Mouse (Mus musculus): ENCODE results near the gene Cldn10. TPM values are rescaled to one million over a fixed set of nuclear protein-coding genes. Genes with fewer than 3 reads are reported as not detected.
"Not testable (repeated sequence)": the region's sequence is repeated elsewhere in the genome, so short reads cannot be mapped to it uniquely, and the experiment has no call there.

Cldn10 gene
- polyA plus RNA-seq, 1 experiment from 2014 or later: 0.70 TPM

GRCm38 (mm10) chr14:118793416-118793815 is 5.7 kb downstream of the Cldn10 start:
- Histone ChIP-seq H3K9me3 (no peaks in the 10 kb centered on the region), H3K27ac (no peak overlapping the region), H3K36me3 (no peaks in the 10 kb centered on the region), H3K4me1 (peaks cover 21% of the 10 kb centered on the region), H3K4me3 (no peak overlapping the region), H3K27me3 (ENCODE audit: insufficient read depth, poor library complexity, severe bottlenecking) (no peaks in the 10 kb centered on the region)
- WGBS: 84% methylated on average over 6 of the region's 6 CpGs
- no peak for DNase-seq (ENCODE audit: low spot score)

GRCm38 (mm10) chr14:118794196-118794595 is 6.5 kb downstream of the Cldn10 start:
- H3K4me3 ChIP-seq: no peak overlapping the region
- no peak for DNase-seq (ENCODE audit: low spot score)
- peaks cover 21% of the 10 kb centered on the region for H3K4me1 ChIP-seq
- H3K27me3 ChIP-seq (ENCODE audit: insufficient read depth, poor library complexity, severe bottlenecking): no peaks in the 10 kb centered on the region
- H3K36me3 ChIP-seq: no peaks in the 10 kb centered on the region
- H3K27ac ChIP-seq: no peak overlapping the region
- no peaks in the 10 kb centered on the region for H3K9me3 ChIP-seq
- 67% methylated on average over 1 of the region's 1 CpGs for WGBS

DNA sequence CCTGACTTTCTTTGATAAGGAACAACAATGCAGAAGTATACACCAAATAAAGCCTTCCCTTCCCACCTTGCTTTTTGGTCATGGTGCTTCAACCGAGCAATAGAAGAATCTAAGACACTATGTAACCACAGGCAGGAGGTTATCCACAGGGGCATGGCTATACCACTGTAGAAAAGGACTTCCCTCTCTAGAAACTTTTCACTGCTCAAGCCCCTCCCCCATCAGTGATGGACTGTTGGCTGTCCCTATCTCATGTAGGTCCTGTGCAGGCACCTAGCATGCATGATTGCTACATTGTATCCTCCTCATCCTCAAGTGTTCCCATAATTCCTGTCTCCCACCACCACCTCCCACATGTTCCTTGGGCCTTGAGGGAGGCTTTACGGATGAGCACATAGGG is 7.2 kb downstream of the Cldn10 start:
- Histone ChIP-seq H3K27ac (no peak overlapping the region), H3K4me1 (peaks cover 23% of the 10 kb centered on the region), H3K27me3 (ENCODE audit: insufficient read depth, poor library complexity, severe bottlenecking) (no peaks in the 10 kb centered on the region), H3K4me3 (no peak overlapping the region), H3K9me3 (no peaks in the 10 kb centered on the region), H3K36me3 (no peaks in the 10 kb centered on the region)
- 88% methylated on average over 2 of the region's 2 CpGs for WGBS
- DNase-seq (ENCODE audit: low spot score): no peak

GRCm38 (mm10) chr14:118795915-118796693 is 8.4 kb downstream of the Cldn10 start:
- H3K27me3 ChIP-seq (ENCODE audit: insufficient read depth, poor library complexity, severe bottlenecking): no peaks in the 10 kb centered on the region
- H3K9me3 ChIP-seq: no peaks in the 10 kb centered on the region
- no peaks in the 10 kb centered on the region for H3K36me3 ChIP-seq
- peak overlapping the region; percentile 67 for H3K27ac ChIP-seq
- H3K4me3 ChIP-seq: no peak overlapping the region
- WGBS: 41% methylated on average over 10 of the region's 10 CpGs
- peak; percentile 90 for DNase-seq (ENCODE audit: low spot score)
- H3K4me1 ChIP-seq: peaks cover 28% of the 10 kb centered on the region

DNA sequence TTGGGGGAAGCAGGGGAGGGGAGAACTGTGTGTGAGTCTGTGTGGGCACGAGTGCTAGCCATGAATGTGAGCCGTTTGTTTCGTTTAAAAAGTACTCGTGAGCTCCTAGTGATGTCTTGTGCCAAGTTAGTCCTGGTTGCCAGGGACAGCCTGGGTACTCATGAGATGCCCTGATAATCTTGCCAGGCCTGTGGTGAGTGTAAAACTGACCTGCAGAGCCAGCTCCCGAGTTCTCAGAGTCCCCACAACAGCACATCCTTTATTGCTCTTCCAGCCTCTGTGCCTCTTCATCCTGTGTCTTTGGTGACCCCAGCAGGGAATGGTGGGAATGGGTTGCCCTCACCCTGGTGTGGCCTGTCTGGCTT is 9.0 kb downstream of the Cldn10 start:
- Histone ChIP-seq H3K27me3 (ENCODE audit: insufficient read depth, poor library complexity, severe bottlenecking) (no peaks in the 10 kb centered on the region), H3K9me3 (no peaks in the 10 kb centered on the region), H3K27ac (peak overlapping the region; percentile 67), H3K36me3 (no peaks in the 10 kb centered on the region), H3K4me1 (peaks cover 28% of the 10 kb centered on the region), H3K4me3 (no peak overlapping the region)
- DNase-seq (ENCODE audit: low spot score): no peak
- 59% methylated on average over 5 of the region's 5 CpGs for WGBS

DNA sequence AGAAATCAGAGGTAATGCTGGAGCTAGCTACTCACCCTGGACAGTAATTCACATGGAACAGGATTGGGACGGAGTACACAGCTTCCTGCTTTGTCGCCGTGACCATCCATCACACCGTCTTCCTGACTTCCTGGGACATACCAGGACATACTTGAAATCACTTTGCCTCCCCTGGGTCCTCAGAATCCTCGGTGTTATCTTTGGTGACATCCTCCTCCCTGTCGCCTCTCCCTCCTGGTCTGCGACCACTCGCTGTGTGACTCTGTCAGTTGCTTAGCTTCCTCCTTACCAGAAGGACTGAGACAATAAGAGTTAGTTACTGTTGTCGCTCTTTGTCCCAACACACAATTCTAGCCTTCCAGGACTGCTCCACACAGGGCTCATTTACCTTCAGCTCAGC is 9.6 kb downstream of the Cldn10 start:
- Histone ChIP-seq H3K4me3 (no peak overlapping the region), H3K27me3 (ENCODE audit: insufficient read depth, poor library complexity, severe bottlenecking) (no peaks in the 10 kb centered on the region), H3K27ac (no peak overlapping the region), H3K9me3 (no peaks in the 10 kb centered on the region), H3K36me3 (no peaks in the 10 kb centered on the region), H3K4me1 (peaks cover 28% of the 10 kb centered on the region)
- WGBS: 47% methylated on average over 9 of the region's 9 CpGs
- no peak for DNase-seq (ENCODE audit: low spot score)

DNA sequence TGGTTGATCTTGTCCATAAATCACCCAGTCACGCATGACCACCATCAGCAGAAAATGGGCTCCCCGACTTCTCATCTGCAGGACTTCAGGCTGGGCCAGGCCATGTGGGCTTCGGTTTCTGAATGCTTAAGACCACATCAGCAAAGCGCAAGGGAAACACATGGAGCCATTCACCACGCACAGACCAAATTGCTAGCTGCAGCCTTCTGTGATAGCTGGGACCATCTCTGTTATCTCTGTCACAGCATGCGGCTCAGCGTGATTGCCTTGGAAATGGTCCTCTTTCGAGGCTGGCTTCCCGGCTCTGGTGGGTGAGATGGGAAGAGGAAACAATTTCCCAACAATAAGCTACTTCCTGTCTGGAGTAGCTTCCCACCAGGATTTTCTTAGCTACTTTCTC is 12.2 kb downstream of the Cldn10 start:
- Histone ChIP-seq H3K36me3 (no peaks in the 10 kb centered on the region), H3K27me3 (ENCODE audit: insufficient read depth, poor library complexity, severe bottlenecking) (no peaks in the 10 kb centered on the region), H3K4me1 (peaks cover 28% of the 10 kb centered on the region), H3K27ac (no peak overlapping the region), H3K4me3 (no peak overlapping the region), H3K9me3 (no peaks in the 10 kb centered on the region)
- 29% methylated on average over 9 of the region's 9 CpGs for whole genome bisulfite sequencing
- no peak for DNase-seq (ENCODE audit: low spot score)

- Histone ChIP-seq H3K36me3 (no peaks in the 10 kb centered on the region), H3K4me3 (no peak overlapping the region), H3K4me1 (peaks cover 9% of the 10 kb centered on the region; the same call in 1 of the 2 replicates), H3K9me3 (no peaks in the 10 kb centered on the region), H3K27ac (no peak overlapping the region), H3K27me3 (ENCODE audit: insufficient read depth, poor library complexity, severe bottlenecking) (no peaks in the 10 kb centered on the region)
- WGBS: 40% methylated on average over 7 of the region's 7 CpGs
- DNase-seq (ENCODE audit: low spot score): no peak
Measured at GRCm38 (mm10) chr14:118803936-118804335, 16.2 kb downstream of the Cldn10 start.

GRCm38 (mm10) chr14:118804351-118804750 is 16.6 kb downstream of the Cldn10 start:
- DNase-seq (ENCODE audit: low spot score): no peak
- Histone ChIP-seq H3K9me3 (no peaks in the 10 kb centered on the region), H3K36me3 (no peaks in the 10 kb centered on the region), H3K27me3 (ENCODE audit: insufficient read depth, poor library complexity, severe bottlenecking) (no peaks in the 10 kb centered on the region), H3K27ac (no peak overlapping the region), H3K4me1 (peaks cover 12% of the 10 kb centered on the region; the same call in 1 of the 2 replicates), H3K4me3 (no peak overlapping the region)
- 38% methylated on average over 6 of the region's 6 CpGs for WGBS

DNA sequence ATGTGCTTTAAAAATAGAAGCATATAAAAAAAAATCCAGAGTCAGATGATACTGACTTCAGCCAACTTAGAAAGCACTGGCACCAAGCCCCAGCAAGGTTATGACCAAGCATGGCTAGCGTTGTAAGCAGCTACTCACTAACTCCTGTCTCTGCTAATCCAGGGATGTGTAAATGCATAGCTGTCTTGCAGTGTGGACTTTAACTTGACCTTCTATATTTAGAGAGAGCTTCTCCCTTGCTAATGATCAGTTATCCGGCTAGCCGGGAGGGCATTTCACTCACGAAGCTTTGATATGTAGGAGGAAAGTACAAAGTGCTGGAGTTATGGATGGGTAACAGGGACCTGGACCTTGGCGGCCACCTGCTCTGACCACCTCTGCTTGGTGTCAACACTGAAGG is 19.9 kb downstream of the Cldn10 start:
- no peaks in the 10 kb centered on the region for H3K36me3 ChIP-seq
- H3K4me3 ChIP-seq: no peak overlapping the region
- WGBS: 82% methylated on average over 5 of the region's 5 CpGs
- DNase-seq (ENCODE audit: low spot score): no peak
- 0 out of 2 replicates have a peak, but pooled peaks cover 9% of the 10 kb centered on the region for H3K4me1 ChIP-seq
- H3K27ac ChIP-seq: no peak overlapping the region
- no peaks in the 10 kb centered on the region for H3K9me3 ChIP-seq
- no peaks in the 10 kb centered on the region for H3K27me3 ChIP-seq (ENCODE audit: insufficient read depth, poor library complexity, severe bottlenecking)

DNA sequence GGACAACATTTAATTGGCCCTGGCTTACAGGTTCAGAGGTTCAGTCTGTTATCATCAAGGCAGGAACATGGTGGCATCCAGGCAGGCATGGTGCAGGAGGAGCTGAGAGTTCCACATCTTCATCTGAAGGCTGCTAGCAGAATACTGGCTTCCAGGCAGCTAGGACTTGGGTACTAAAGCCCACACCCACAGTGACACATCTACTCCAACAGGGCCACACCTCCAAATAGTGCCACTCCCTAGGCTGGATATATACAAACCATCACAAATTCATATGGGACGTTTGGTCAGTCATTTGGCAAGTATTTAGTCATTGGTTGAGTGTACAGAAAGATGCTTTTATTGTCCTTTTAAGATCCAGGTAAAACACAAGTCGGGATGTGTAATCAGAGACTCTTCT is 20.5 kb downstream of the Cldn10 start:
- H3K9me3 ChIP-seq; DNase-seq (ENCODE audit: low spot score); H3K27ac ChIP-seq; H3K36me3 ChIP-seq; H3K4me1 ChIP-seq; H3K27me3 ChIP-seq (ENCODE audit: insufficient read depth, poor library complexity, severe bottlenecking); H3K4me3 ChIP-seq: not testable (repeated sequence)
- WGBS: 75% methylated on average over 2 of the region's 2 CpGs

- 0 out of 2 replicates have a peak, but pooled peaks cover 9% of the 10 kb centered on the region for H3K4me1 ChIP-seq
- H3K9me3 ChIP-seq: no peaks in the 10 kb centered on the region
- H3K27ac ChIP-seq: no peak overlapping the region
- no peak for DNase-seq (ENCODE audit: low spot score)
- H3K4me3 ChIP-seq: no peak overlapping the region
- no peaks in the 10 kb centered on the region for H3K36me3 ChIP-seq
- 70% methylated on average over 4 of the region's 4 CpGs for WGBS
- H3K27me3 ChIP-seq (ENCODE audit: insufficient read depth, poor library complexity, severe bottlenecking): 0 out of 2 replicates have a peak, but pooled peaks cover 12% of the 10 kb centered on the region
Measured at GRCm38 (mm10) chr14:118809686-118810085, 22.0 kb downstream of the Cldn10 start.

DNA sequence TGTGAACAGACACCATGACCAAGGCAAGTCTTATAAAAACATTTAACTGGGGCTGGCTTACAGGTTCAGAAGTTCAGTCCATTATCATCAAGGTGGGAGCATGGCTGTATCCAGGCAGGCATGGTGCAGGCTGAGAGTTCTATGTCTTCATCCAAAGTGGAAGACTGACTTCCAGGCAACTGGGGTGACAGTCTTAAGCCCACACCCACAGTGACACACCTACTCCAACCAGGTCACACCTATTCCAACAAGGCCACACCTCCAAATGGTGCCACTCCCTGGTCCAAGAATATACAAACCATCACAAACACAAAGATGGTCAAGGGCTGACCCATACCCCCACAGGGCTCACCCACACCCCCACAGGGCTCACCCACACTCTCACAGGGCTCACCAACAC is 23.5 kb downstream of the Cldn10 start:
- not testable (repeated sequence) for DNase-seq (ENCODE audit: low spot score); H3K27ac ChIP-seq; H3K36me3 ChIP-seq; H3K4me3 ChIP-seq; H3K9me3 ChIP-seq; H3K4me1 ChIP-seq
- 0 out of 2 replicates have a peak, but pooled peaks cover 16% of the 10 kb centered on the region for H3K27me3 ChIP-seq (ENCODE audit: insufficient read depth, poor library complexity, severe bottlenecking)

- 0 out of 2 replicates have a peak, but pooled peaks cover 9% of the 10 kb centered on the region for H3K4me1 ChIP-seq
- H3K27me3 ChIP-seq (ENCODE audit: insufficient read depth, poor library complexity, severe bottlenecking): 0 out of 2 replicates have a peak, but pooled peaks cover 17% of the 10 kb centered on the region
- no peak overlapping the region for H3K27ac ChIP-seq
- H3K36me3 ChIP-seq: no peaks in the 10 kb centered on the region
- DNase-seq (ENCODE audit: low spot score): no peak
- WGBS: 68% methylated on average over 7 of the region's 7 CpGs
- H3K9me3 ChIP-seq: no peaks in the 10 kb centered on the region
- no peak overlapping the region for H3K4me3 ChIP-seq
Measured at GRCm38 (mm10) chr14:118813111-118813510, 25.4 kb downstream of the Cldn10 start.
